Mouse (Mus musculus): Measurements from ENCODE around the gene Sf3b1. TPM values are rescaled to one million over a fixed set of nuclear protein-coding genes. Genes with fewer than 3 reads are reported as not detected.

Gene Sf3b1
- 99.0 TPM for polyA plus RNA-seq (2014; fragmentation: Illumina TruSeq; extraction: RNeasy Lipid Tissue Mini Kit (QIAGEN cat#74804); ENCODE audit: low read depth, low replicate concordance)

GRCm38 (mm10) chr1:55027253-55027801 lies at the start of gene Sf3b1:
Gene Sf3b1 (minus strand): TSS chr1:55027481.

DNA sequence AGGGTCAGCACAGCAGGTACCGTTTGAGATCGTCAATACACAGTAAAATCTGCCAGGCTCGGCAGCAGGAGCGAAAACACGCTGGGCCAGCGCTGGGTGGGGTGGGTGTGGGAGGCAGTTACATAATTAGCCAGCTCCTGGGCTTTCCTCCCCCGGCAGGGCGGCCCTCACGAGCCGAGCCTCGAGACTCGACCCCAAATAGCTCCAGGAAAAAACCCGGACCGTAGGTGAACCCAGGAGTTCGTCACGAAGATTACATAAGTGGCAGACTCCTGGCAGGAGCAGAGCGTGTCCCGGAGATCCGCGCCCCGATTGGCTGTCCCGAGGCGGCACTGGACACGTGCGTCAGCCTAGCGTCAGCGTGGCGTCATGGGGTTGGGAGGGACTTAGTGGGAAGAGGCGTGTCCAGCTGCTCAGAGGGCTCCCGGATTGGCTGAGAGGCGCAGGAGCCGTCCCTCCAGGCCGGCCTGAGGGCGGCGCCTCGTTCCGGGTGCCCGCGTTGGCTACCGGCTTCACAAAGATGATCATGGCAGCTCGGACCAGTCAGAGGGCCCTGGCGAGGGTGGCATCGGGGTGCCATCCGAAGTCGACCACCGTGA lies 25.2 kb upstream of the Sf3b1 start, which contains the start of gene Coq10b:
Gene Coq10b (plus strand): TSS at position 416 of the 599 bp plus-strand sequence.

Other genes starting within 250 kb of the Sf3b1 start
- gene Ankrd44, start 101.1 kb downstream of the Sf3b1 start, polyA plus RNA-seq (2014; fragmentation: Illumina TruSeq; extraction: RNeasy Lipid Tissue Mini Kit (QIAGEN cat#74804); ENCODE audit: low read depth, low replicate concordance): 6.6 TPM
- 53.2 TPM for gene Coq10b, start 25.3 kb upstream of the Sf3b1 start, polyA plus RNA-seq (2014; fragmentation: Illumina TruSeq; extraction: RNeasy Lipid Tissue Mini Kit (QIAGEN cat#74804); ENCODE audit: low read depth, low replicate concordance)
- 481 TPM for gene Hspe1, start 60.7 kb upstream of the Sf3b1 start, polyA plus RNA-seq (2014; fragmentation: Illumina TruSeq; extraction: RNeasy Lipid Tissue Mini Kit (QIAGEN cat#74804); ENCODE audit: low read depth, low replicate concordance)
- gene Hspd1, start 60.8 kb upstream of the Sf3b1 start, polyA plus RNA-seq (2014; fragmentation: Illumina TruSeq; extraction: RNeasy Lipid Tissue Mini Kit (QIAGEN cat#74804); ENCODE audit: low read depth, low replicate concordance): 811 TPM
- 74.7 TPM for gene Mob4, start 103.8 kb upstream of the Sf3b1 start, polyA plus RNA-seq (2014; fragmentation: Illumina TruSeq; extraction: RNeasy Lipid Tissue Mini Kit (QIAGEN cat#74804); ENCODE audit: low read depth, low replicate concordance)
- gene Rftn2, start 199.3 kb upstream of the Sf3b1 start, polyA plus RNA-seq (2014; fragmentation: Illumina TruSeq; extraction: RNeasy Lipid Tissue Mini Kit (QIAGEN cat#74804); ENCODE audit: low read depth, low replicate concordance): 0.24 TPM
- gene Mars2, start 209.7 kb upstream of the Sf3b1 start, polyA plus RNA-seq (2014; fragmentation: Illumina TruSeq; extraction: RNeasy Lipid Tissue Mini Kit (QIAGEN cat#74804); ENCODE audit: low read depth, low replicate concordance): 1.2 TPM